Mouse (Mus musculus): ENCODE measurements around the gene Tmem210. TPM values are rescaled to one million over a fixed set of nuclear protein-coding genes. Genes with fewer than 3 reads are reported as not detected.
A peak's percentile ranks its signal among the peaks of the same experiment; 100 is the strongest.

The Tmem210 gene
- total RNA-seq, 2 experiments from 2014 or later: not detected

GRCm38 (mm10) chr2:25331470-25331869, 43.5 kb downstream of the Tmem210 start:
- DNase-seq: no peak
- intact Hi-C loops (cut with DNase I): loop anchor here (5.0 kb wide), 2 partner anchors 59 to 134 kb away; partner anchors contain the start of genes Anapc2, Ssna1 and Tor4a

DNA sequence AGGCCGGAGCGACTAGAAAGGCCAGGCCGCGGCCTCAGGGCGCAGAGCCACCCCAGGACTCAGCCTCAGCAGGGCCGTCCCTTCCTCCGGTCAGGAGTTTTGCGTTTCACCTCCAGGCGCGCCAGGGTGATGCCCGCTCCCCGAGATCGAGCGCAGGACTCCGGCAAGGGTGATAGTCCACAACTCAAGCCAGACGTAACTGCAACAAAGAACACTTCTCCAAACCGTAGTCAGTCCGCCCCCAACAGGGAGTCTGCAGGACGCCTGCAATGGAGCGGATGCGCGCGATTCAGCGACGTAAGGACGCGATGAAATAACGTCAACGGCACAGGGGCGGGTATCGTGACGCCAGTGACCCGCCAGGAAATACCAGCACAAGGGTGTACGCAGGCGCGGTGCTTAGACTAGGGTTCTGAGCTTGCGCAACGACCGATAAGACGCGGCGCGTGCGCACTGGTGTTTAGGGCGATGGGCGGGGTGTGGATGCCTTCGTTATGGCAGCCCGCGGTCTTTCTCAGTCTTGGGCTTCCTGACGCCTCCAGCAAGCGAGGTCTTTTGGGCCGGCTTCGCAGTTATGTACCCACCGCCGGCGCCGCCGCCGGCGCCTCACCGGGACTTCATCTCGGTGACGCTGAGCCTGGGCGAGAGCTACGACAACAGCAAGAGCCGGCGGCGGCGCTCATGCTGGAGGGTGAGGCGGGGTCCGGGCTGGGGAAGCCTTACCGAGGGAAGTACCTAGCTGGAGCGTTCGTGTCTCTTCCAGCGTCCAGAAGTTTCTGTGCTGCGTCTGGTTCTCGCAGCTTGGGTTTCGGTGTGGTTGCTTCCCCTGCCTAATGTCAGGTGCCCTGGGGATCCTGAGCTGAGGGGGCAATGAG, 44.6 kb downstream of the Tmem210 start, which contains the start of gene Man1b1:
Gene Man1b1 (plus strand): TSS at position 53 of the 875 bp plus-strand sequence.
- intact Hi-C loops (cut with DNase I): loop anchor here (2.0 to 5.0 kb wide), 4 partner anchors 60 to 135 kb away; partner anchors contain the start of genes Abca2, Anapc2, Ssna1 and Tmem203
- DNase-seq: peak; percentile 100

DNA sequence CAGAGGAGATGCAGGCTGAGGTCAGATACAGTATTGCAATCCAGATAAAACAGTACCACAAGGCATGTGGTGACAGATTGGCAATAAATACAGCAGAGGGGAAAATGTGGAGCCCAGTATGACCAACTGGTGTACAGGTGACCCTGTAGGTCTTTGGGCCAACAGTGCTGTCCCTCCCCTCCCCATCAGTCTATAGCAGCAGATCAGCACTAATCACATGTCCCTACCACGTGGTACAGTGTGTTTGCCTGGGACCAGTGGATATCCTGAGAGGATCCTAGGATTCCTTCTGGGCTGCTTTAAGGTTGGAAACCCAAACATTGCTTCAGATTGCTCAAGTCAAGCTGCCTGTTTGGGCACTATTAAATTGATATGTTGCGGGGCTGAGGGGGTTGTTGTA, 45.6 kb downstream of the Tmem210 start:
- intact Hi-C loops (cut with DNase I): loop anchor here (2.0 to 5.0 kb wide), 4 partner anchors 61 to 136 kb away; partner anchors contain the start of genes Abca2, Anapc2, Ssna1 and Tmem203
- DNase-seq: no peak

GRCm38 (mm10) chr2:25338303-25338702, 50.4 kb downstream of the Tmem210 start:
- DNase-seq: no peak
- intact Hi-C loops (cut with DNase I): no loop called here

Other genes with a start within 250 kb of the Tmem210 start
- 10 to 100 TPM; 14.4 to 16.3 TPM for gene Nsmf, start 233.8 kb upstream of the Tmem210 start, total RNA-seq (2021)
- not detected for gene Entpd8, start 207.8 kb upstream of the Tmem210 start, total RNA-seq (2021)
- not detected for gene Noxa1, start 193.0 kb upstream of the Tmem210 start, total RNA-seq (2021)
- 10 to 100 TPM in 1 of 2 experiments, 1 to 10 TPM in 1; 9.7 to 12.0 TPM for gene Nrarp, start 107.4 kb upstream of the Tmem210 start, total RNA-seq (2021)
- gene Tor4a, start 91.3 kb upstream of the Tmem210 start, total RNA-seq (2021): 1 to 10 TPM; 4.0 to 5.2 TPM
- 10 to 100 TPM; 38.7 to 39.9 TPM for gene Nelfb, start 76.7 kb upstream of the Tmem210 start, total RNA-seq (2021)
- not detected for gene Stpg3, start 73.5 kb upstream of the Tmem210 start, total RNA-seq (2021)
- not detected for gene Fam166a, start 69.4 kb upstream of the Tmem210 start, total RNA-seq (2021)
- gene Tubb4b, start 63.4 kb upstream of the Tmem210 start, total RNA-seq (2021): 100 to 1,000 TPM; 240 to 254 TPM
- gene Slc34a3, start 53.8 kb upstream of the Tmem210 start, total RNA-seq (2021): not detected
- gene Rnf224, start 51.4 kb upstream of the Tmem210 start, total RNA-seq (2021): not detected
- gene Rnf208, start 45.9 kb upstream of the Tmem210 start, total RNA-seq (2021): under 1 TPM; 0.27 to 0.44 TPM
- gene Cysrt1, start 45.7 kb upstream of the Tmem210 start, total RNA-seq (2021): not detected
- gene AL732309.1, start 41.3 kb upstream of the Tmem210 start, total RNA-seq (2021): 1 to 10 TPM; 1.2 to 2.2 TPM
- 10 to 100 TPM; 13.4 to 15.1 TPM for gene Tmem203, start 32.7 kb upstream of the Tmem210 start, total RNA-seq (2021)
- gene Tprn, start 25.5 kb upstream of the Tmem210 start, total RNA-seq (2021): 1 to 10 TPM; 4.8 to 8.6 TPM
- 10 to 100 TPM; 37.4 to 44.0 TPM for gene Ssna1, start 15.7 kb upstream of the Tmem210 start, total RNA-seq (2021)
- gene Anapc2, start 15.7 kb upstream of the Tmem210 start, total RNA-seq (2021): 10 to 100 TPM; 38.6 to 39.1 TPM
- gene Lrrc26, start 1.8 kb downstream of the Tmem210 start, total RNA-seq (2021): not detected
- not detected for gene Grin1, start 31.0 kb downstream of the Tmem210 start, total RNA-seq (2021)
- gene Man1b1, start 44.2 kb downstream of the Tmem210 start, total RNA-seq (2021): 10 to 100 TPM; 21.9 to 23.2 TPM
- gene Dpp7, start 68.2 kb downstream of the Tmem210 start, total RNA-seq (2021): 1 to 10 TPM; 3.4 to 3.7 TPM
- 1 to 10 TPM; 6.7 to 8.6 TPM for gene Uap1l1, start 77.5 kb downstream of the Tmem210 start, total RNA-seq (2021)
- under 1 TPM; 0.46 to 0.56 TPM for gene Sapcd2, start 84.2 kb downstream of the Tmem210 start, total RNA-seq (2021)
- 10 to 100 TPM; 14.5 to 15.4 TPM for gene Entpd2, start 107.7 kb downstream of the Tmem210 start, total RNA-seq (2021)
- 10 to 100 TPM; 27.3 to 27.8 TPM for gene Npdc1, start 111.2 kb downstream of the Tmem210 start, total RNA-seq (2021)
- under 1 TPM; 0.27 to 0.36 TPM for gene Fut7, start 135.1 kb downstream of the Tmem210 start, total RNA-seq (2021)
- gene Abca2, start 140.6 kb downstream of the Tmem210 start, total RNA-seq (2021): 10 to 100 TPM; 35.5 to 39.9 TPM
- 1 to 10 TPM; 1.2 to 1.6 TPM for gene Clic3, start 168.7 kb downstream of the Tmem210 start, total RNA-seq (2021)
- 10 to 100 TPM; 23.0 to 23.4 TPM for gene Paxx, start 172.9 kb downstream of the Tmem210 start, total RNA-seq (2021)
- 100 to 1,000 TPM; 189 to 202 TPM for gene Ptgds, start 181.9 kb downstream of the Tmem210 start, total RNA-seq (2021)
- not detected for gene Lcn12, start 205.8 kb downstream of the Tmem210 start, total RNA-seq (2021)
- gene Fbxw5, start 212.6 kb downstream of the Tmem210 start, total RNA-seq (2021): 10 to 100 TPM; 82.7 to 92.8 TPM
- gene C8g, start 213.6 kb downstream of the Tmem210 start, total RNA-seq (2021): 1 to 10 TPM; 1.5 to 1.6 TPM

All from heart, postnatal 36 days (tissue).